Mouse (Mus musculus) liver, embryonic 14.5 days (tissue): ENCODE data around the gene Spsb4. TPM values are rescaled to one million over a fixed set of nuclear protein-coding genes. Genes with fewer than 3 reads are reported as not detected.

Experiments used
- ATAC-seq: fragments of 200-750 bp; cut with Nextera tagmentation; 2 replicates; pipeline ENCODE4 v1.8.0; 2017; ENCODE audit warnings: moderate number of reproducible peaks, mild to moderate bottlenecking, moderate library complexity; ENCODE audit not compliant: insufficient read depth
- DNase-seq, 3 experiments: peaks; one replicate each; pipeline ENCODE4 v3.0.0-alpha.2; 2012 to 2013; ENCODE audit warnings: low read depth in 3 of 3, low spot score in 3 of 3
- H3K27ac ChIP-seq: fragments of 300-500 bp; sonication (generic); 2 replicates; pipeline ENCODE4 v1.5.1; 2014; ENCODE audit warnings: moderate library complexity, mild to moderate bottlenecking, control low read depth, inconsistent platforms
- H3K27me3 ChIP-seq: fragments of 300-500 bp; sonication (generic); 2 replicates; pipeline ENCODE4 v1.6.1; 2014; ENCODE audit warnings: mild to moderate bottlenecking, low read length, moderate library complexity; ENCODE audit not compliant: control insufficient read depth, insufficient read depth
- H3K36me3 ChIP-seq: fragments of 300-500 bp; sonication (generic); replicated peaks from 2 replicates; pipeline ENCODE4 v1.6.1; 2014; ENCODE audit warnings: low read depth; ENCODE audit not compliant: control insufficient read depth, insufficient read depth
- H3K4me1 ChIP-seq, 2 experiments: fragments of 200-500 bp in 1 of 2; fragments of 300-500 bp in 1 of 2; sonication (generic) in 1 of 2; replicated peaks; 2 replicates each; pipeline ENCODE4 v1.6.1; 2012 to 2014; ENCODE audit warnings: antibody characterized with exemption in 1 of 2, inconsistent platforms in 1 of 2, low read length in 1 of 2; ENCODE audit not compliant: control insufficient read depth in 2 of 2, insufficient read depth in 2 of 2
- H3K4me2 ChIP-seq: fragments of 300-500 bp; sonication (generic); 2 replicates; pipeline ENCODE4 v1.6.1; 2014; ENCODE audit warnings: low read depth, mild to moderate bottlenecking, control low read depth, moderate library complexity
- H3K4me3 ChIP-seq, 2 experiments: fragments of 200-500 bp in 1 of 2; fragments of 300-500 bp in 1 of 2; sonication (generic) in 1 of 2; 2 replicates each; pipeline ENCODE4 v1.5.1; 2012 to 2014; ENCODE audit warnings: low read depth in 2 of 2, low read length in 2 of 2, mild to moderate bottlenecking in 2 of 2, control low read depth in 1 of 2, inconsistent platforms in 1 of 2, moderate library complexity in 1 of 2; ENCODE audit not compliant: insufficient read depth in 1 of 2
- H3K9ac ChIP-seq: fragments of 300-500 bp; sonication (generic); replicated peaks from 2 replicates; pipeline ENCODE4 v1.6.1; 2014; ENCODE audit warnings: mild to moderate bottlenecking, control low read depth, moderate library complexity
- H3K9me3 ChIP-seq: fragments of 300-500 bp; sonication (generic); 2 replicates; pipeline ENCODE4 v1.6.1; 2016; ENCODE audit warnings: low read length, mixed read lengths; ENCODE audit not compliant: control insufficient read depth
- CTCF ChIP-seq: IDR thresholded peaks from 2 replicates; pipeline ENCODE4 v1.5.1; 2016; ENCODE audit warnings: antibody characterized with exemption, low read depth, control low read depth
- EP300 ChIP-seq: IDR thresholded peaks from 2 replicates; pipeline ENCODE4 v1.6.1; 2016; ENCODE audit warnings: antibody characterized with exemption, low read depth
- WGBS: fragments of 180-500 bp; shearing (Covaris S2); extraction: QIAGEN DNeasy Blood & Tissue Kit; methylation state at CpG from one replicate; pipeline ENCODE4 v1.1.7; 2014; ENCODE audit not compliant: insufficient replicate concordance; 5-methylcytosine and 5-hydroxymethylcytosine counted together
- polyA plus RNA-seq, 2 experiments: library from polyadenylated mRNA; depleted of rRNA in 1 of 2; stranded (reverse) in 1 of 2; unstranded in 1 of 2; fragments of >200 nt; fragmentation: Nextera tagmentation in 1 of 2; extraction: Ambion mirVana in 1 of 2; gene quantifications; 2 replicates each; pipeline versions ENCODE4 v1.2.1 to v1.2.3; 2012 to 2014

Spsb4 gene
- polyA plus RNA-seq, 2 experiments, result 0.31 to 0.37 TPM

DNA sequence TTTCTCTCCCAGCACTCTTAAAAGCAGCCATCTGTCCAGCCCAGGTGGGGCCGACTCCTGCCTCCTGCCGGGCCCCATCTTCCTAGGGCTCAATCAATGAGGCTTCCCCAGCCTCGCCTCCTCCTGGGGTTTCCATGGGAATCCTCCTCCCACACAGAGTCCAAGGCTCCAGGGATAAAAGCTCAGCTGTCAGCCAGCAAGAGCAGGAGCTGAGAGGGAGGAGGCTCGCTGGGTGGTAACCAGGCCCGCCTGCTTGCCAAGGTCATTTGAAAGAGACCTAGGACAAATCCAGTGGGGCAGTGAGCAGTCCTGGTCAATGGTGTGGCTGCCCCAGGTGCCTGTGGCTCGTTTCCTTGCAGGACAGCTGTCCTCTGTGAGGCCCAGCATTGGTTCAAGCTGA, 5.5 kb downstream of the Spsb4 start:
- Histone ChIP-seq H3K4me2 (no peak overlapping the region), H3K9me3 (no peaks in the 10 kb centered on the region), H3K4me3 (no peak overlapping the region), H3K27me3 (peaks cover 22% of the 10 kb centered on the region), H3K36me3 (no peaks in the 10 kb centered on the region), H3K9ac (no peak overlapping the region), H3K4me1 (no peaks in the 10 kb centered on the region; a peak in 1 of 4 replicates), H3K27ac (no peak overlapping the region)
- no peak for DNase-seq
- TF ChIP-seq EP300 (no peak), CTCF (no peak)
- ATAC-seq, result no peak
- 29% methylated on average over 6 of the region's 6 CpGs for WGBS

DNA sequence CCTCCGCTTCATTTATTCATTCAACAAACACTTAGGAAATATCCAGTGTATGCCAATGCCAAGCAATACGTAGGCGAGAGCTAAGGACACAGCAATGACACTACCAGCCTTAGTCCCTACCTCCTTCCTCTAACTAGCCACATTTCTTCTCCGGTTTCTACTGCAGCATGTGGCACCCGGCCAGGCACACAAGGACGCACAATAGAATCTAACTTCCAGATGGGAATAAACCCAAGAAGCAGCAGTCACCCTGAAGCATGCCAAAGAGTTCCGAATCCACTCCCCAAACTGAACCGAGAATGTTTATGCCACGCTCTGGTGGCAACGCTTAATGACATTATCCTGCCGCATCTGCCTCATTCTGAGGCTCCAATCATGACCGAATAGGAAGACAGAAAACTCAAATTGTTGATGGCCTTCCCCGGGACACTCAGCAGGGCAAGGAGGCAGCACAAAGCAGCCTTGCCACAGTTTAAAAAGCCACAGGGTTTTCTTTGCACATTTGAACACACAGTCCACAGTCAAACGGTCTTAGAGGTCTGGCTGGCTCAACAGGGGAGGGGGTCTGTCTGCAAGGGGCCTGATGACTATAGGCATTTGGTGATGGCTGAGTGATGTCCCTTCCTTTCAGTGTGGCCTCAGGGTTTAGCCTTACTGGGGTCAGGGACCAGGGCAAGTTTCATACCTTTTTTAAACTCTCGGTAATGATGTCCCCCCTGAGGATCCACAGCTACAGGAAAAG, 7.0 kb downstream of the Spsb4 start:
- H3K27ac ChIP-seq, result no peak overlapping the region
- TF ChIP-seq CTCF (no peak), EP300 (no peak)
- H3K27me3 ChIP-seq, result peaks cover 6% of the 10 kb centered on the region
- H3K4me2 ChIP-seq, result no peak overlapping the region
- no peaks in the 10 kb centered on the region for H3K36me3 ChIP-seq
- no peaks in the 10 kb centered on the region; the same call in 1 of the 2 replicates for H3K9me3 ChIP-seq
- H3K9ac ChIP-seq, result no peak overlapping the region
- DNase-seq (no peak), ATAC-seq (no peak)
- H3K4me3 ChIP-seq, result no peak overlapping the region
- 72% methylated on average over 15 of the region's 15 CpGs for WGBS
- no peaks in the 10 kb centered on the region; a peak in 1 of 4 replicates for H3K4me1 ChIP-seq

DNA sequence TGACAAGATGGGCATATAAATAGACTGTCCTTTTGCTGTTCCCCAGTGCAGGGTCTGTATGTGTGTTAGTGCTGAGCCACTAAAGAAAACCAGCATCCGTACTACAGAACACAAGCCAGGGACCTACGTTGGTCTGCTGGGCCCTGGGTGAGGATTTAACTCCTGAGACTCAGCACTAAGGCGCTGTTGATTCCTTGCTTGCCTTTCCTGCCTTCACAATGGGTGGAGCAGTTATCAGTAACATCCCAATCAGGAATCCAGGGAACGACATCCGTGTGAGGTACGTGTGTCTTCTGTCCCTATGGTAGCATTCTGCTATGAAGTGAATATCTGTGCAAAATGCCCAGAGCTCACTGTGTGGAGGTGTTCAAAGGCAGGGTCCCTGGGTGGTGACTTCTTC, 8.2 kb downstream of the Spsb4 start:
- no peak overlapping the region for H3K4me3 ChIP-seq
- ATAC-seq (no peak), DNase-seq (no peak)
- H3K9me3 ChIP-seq, result no peaks in the 10 kb centered on the region; the same call in 1 of the 2 replicates
- H3K27me3 ChIP-seq, result no peaks in the 10 kb centered on the region
- no peak overlapping the region for H3K4me2 ChIP-seq
- no peak overlapping the region for H3K27ac ChIP-seq
- no peaks in the 10 kb centered on the region for H3K4me1 ChIP-seq
- H3K9ac ChIP-seq, result no peak overlapping the region
- no peak for TF ChIP-seq CTCF
- TF ChIP-seq EP300, result no peak
- WGBS, result 63% methylated on average over 6 of the region's 6 CpGs
- H3K36me3 ChIP-seq, result no peaks in the 10 kb centered on the region

DNA sequence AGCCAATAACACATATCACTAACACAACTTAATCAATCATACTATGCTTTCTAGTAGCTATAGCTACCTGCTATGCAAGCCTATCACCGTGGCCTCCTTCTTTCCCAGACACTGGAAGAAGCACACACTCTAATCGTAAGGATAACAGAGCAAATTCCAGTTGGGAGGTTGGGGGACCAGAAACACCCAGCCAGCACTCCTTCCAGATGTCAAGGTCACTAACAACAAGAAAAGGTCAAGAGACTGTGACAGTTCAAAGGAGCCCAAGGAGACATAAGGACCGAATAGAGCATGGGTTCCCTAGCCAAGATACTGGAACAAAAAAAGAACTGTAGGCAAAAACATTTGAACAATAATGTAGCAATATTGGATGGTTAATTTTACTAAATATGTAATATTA, 13.9 kb downstream of the Spsb4 start:
- Histone ChIP-seq H3K27ac (no peak overlapping the region), H3K27me3 (no peaks in the 10 kb centered on the region), H3K36me3 (no peaks in the 10 kb centered on the region), H3K4me3 (no peak overlapping the region), H3K4me2 (no peak overlapping the region), H3K4me1 (no peaks in the 10 kb centered on the region), H3K9me3 (no peaks in the 10 kb centered on the region; the same call in 1 of the 2 replicates), H3K9ac (no peak overlapping the region)
- no peak for TF ChIP-seq CTCF
- no peak for TF ChIP-seq EP300
- ATAC-seq (no peak), DNase-seq (no peak)
- 60% methylated on average over 3 of the region's 3 CpGs for WGBS

DNA sequence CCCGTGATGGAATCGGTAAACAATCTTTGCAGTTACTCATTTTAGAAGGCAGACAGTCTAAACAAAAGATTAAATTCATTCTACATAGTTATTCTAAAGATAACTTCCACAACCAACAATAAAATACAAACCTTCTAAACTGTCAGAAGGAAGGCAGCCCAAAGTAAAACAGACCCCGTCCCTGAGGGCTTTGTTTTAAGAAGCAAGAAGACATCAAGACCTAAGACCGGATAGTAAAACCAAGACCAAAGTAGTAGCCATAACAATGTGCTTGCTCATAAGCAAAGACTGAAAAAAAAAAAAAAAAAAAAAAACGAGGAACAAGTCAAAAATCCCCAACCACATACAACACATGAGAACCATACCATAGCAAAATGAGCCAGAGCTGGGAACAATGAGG, 15.5 kb downstream of the Spsb4 start:
- no peaks in the 10 kb centered on the region; the same call in 1 of the 2 replicates for H3K9me3 ChIP-seq
- no peaks in the 10 kb centered on the region for H3K36me3 ChIP-seq
- H3K4me2 ChIP-seq, result no peak overlapping the region
- no peak overlapping the region for H3K27ac ChIP-seq
- H3K4me1 ChIP-seq, result no peaks in the 10 kb centered on the region
- no peak overlapping the region for H3K4me3 ChIP-seq
- ATAC-seq, result no peak
- no peak overlapping the region for H3K9ac ChIP-seq
- no peak for DNase-seq
- TF ChIP-seq EP300, result no peak
- no peak for TF ChIP-seq CTCF
- no peaks in the 10 kb centered on the region for H3K27me3 ChIP-seq
- WGBS, result 52% methylated on average over 5 of the region's 5 CpGs
